Mouse (Mus musculus) Muller cell, postnatal 12 days (primary cell): ENCODE measurements at regions not wholly inside any gene's neighbourhood (a gene's known extent, or its start where the extent isn't known, plus 50 kb on each side); places are given as distances from the start of the nearest gene placed in this dataset.

Source experiments
- DNase-seq: peaks from one replicate; pipeline ENCODE4 v3.0.0-alpha.2; 2015; ENCODE audit errors: inconsistent ontology term

GRCm38 (mm10) chr15:87091048-87091777 lies 452.9 kb upstream of the Fam19a5 start:
- DNase-seq, result no peak

DNA sequence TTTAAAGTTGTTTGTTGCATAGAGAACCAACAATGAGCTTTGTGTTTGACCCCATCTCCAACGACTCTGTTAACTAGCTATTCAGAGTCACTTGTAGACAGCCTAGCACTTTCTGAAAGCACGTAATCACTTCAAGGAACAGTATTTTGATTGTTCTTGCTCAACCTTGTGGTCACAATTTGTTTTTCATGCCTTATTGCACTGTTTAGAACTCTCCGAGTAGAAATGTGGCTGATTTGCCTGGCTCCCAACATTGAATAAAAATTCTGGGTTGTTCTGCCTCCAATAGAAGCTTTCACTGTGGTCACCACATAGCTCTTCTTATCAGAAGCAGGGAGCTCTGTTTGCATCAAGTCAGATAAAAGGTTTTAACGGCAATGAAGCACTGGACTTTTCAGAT lies 446.9 kb upstream of the Fam19a5 start:
- peak; percentile 90 for DNase-seq

DNA sequence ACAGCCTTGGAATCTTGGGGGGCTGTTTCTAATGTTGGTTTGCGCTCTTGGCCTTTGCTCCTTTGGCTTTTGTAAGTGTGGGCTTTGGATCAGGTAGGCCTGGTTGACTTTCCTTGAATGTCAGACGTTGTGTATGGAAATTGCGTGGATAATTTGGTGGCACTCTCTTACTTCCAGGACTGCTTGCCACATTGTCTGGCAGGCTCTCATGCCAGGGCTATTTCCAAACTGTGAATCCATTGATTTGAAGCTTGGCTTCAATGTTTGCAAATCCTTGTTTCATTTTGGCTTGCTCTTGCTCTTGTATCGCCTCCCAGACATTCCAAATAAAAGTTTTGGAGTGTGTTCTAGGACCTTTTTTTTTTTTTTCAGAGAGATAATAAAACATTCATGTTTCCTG lies 443.0 kb upstream of the Fam19a5 start:
- peak; percentile 81 for DNase-seq

DNA sequence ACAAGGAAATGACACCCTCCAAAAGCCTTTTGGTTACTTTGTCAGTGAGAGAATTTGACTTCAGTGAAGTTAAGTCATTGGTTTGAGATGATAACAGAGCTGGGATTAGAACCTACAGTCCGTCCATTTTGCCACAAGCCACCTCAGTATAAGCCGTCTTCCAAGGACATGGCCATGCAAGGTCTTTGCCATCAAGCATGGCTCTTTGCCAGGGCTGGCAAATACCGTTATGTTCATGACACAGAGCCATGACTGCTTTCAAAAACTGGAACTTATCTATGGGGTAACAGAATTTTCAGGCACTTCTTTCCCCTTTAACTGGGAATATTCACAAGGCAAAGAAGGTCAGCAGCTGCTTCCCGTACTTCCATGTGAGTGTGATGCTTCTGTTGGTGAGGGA lies 441.9 kb upstream of the Fam19a5 start:
- DNase-seq, result no peak

- DNase-seq, result no peak
Measured at GRCm38 (mm10) chr15:87105951-87106350, 438.1 kb upstream of the Fam19a5 start.

GRCm38 (mm10) chr15:87107701-87108100 lies 436.4 kb upstream of the Fam19a5 start:
- DNase-seq, result no peak

DNA sequence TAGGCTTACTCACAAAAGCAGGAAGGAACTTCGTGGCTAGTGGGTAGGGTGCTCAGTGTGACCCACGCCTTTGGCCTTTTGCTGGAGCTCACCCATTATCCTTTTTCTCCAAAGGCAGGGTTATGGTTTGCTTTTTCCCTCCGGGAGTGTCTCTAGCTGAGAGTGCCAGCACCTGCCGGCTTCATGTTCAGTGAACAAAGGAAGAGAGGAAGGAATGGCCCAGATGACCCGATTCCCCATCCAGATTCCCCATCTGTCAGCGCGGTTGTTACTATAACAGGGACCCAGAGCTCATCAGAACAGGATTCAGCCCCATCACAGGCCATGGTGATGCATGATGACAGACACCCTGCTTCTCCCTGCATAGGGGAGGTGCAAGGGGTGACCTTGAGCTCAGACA lies 435.7 kb upstream of the Fam19a5 start:
- DNase-seq, result no peak

- DNase-seq, result no peak
Measured at GRCm38 (mm10) chr15:87122656-87123055, 421.4 kb upstream of the Fam19a5 start.

DNA sequence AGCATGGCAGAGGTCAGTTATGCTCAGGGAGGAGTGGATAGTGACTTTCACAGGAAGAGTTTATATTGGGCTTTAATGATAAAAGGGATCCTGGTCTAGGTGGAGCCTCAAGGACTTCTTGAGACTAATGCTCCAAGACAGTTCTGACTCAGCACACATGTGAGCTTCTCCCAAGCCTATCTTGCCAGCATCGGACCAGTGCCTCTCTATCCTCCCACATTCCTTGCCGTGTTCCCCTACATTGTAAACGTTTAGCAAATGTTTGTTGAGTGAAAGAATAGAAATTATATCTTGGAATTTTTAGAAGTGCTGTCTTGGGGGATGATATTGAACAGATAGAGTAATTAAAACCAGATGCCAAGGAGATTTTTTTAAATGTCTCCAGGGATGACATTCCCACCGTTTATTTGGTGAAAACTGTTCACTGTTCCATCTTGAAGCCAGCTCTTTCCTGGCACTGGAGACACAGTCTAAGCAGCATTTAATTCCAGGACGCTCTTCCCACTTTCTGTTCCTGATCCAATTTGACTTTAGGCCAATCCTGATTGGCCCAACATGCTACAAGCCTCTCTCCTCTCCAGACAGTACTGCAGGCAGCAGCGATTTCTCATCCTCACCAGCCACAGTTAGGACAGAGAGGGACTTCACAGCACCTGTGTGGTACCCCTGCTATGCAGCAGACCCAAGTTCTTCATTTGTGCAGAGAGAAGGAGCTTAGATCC lies 418.5 kb upstream of the Fam19a5 start:
- DNase-seq, result peak; percentile 17

- no peak for DNase-seq
Measured at GRCm38 (mm10) chr15:87138870-87139269, 405.2 kb upstream of the Fam19a5 start.

GRCm38 (mm10) chr15:87169136-87169535 lies 375.0 kb upstream of the Fam19a5 start:
- DNase-seq, result no peak

DNA sequence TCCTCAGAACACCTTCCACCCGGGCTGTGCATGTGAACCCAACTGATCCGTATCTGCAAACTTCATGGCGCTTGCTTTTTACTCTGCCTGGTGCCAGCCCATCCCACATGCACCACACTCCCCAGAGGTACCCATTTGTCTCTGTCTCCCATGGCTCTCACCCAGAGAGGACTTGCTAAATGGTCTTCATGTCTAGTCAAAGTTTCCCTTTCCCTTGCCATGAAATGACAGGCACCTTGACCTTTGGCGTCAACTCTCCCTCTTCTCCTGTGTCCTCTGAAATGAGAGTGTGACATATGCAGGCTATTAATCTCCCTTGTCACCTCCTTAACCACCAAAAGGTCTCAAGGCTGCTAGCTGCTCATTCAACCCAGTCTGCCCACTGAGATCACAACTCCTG lies 373.2 kb upstream of the Fam19a5 start:
- DNase-seq, result no peak

GRCm38 (mm10) chr15:87173096-87173495 lies 371.0 kb upstream of the Fam19a5 start:
- no peak for DNase-seq

DNA sequence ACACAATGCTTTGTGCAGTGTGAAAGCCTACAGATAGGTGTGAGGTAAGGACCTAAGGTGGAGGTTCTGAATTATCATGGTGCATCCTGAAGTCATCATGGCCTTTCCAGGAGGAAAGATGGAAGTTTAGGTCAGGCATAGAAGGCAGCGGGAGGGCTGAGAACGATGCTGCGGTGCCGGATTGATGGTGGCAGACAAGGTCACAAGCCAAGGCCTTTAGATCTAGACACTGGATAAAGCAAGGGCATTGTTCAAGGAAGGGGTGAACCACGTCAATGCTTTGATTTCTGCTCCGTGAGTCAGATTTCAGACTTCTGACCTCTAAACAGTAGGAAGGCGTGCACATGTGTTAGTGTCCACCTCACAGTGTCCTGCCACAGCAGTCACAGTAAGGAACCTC lies 365.5 kb upstream of the Fam19a5 start:
- DNase-seq, result no peak

DNA sequence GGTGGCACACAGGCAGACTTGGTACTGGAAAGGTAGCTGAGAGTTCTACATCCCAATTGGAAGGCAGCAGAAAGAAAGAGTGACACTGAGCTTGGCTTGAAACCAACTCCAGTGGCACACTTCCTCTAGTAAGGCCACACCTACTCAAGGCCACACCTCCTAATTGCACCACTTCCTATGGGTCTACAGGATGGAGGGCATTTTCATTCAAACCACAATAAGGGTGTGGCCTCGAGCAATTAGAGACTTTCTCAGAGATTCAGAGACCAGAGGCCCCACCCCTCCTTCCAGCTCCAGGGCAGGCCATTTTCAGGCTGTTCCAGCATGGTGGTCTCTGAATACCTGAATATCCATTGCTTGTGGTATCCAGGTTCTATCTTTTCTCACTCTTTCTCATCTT lies 363.3 kb upstream of the Fam19a5 start:
- DNase-seq, result no peak

GRCm38 (mm10) chr15:87184248-87184647 lies 359.9 kb upstream of the Fam19a5 start:
- no peak for DNase-seq

GRCm38 (mm10) chr15:87188816-87189455 lies 355.2 kb upstream of the Fam19a5 start:
- peak; percentile 54 for DNase-seq

- no peak for DNase-seq
Measured at GRCm38 (mm10) chr15:87191901-87192300, 352.2 kb upstream of the Fam19a5 start.

GRCm38 (mm10) chr15:87196306-87196893 lies 347.7 kb upstream of the Fam19a5 start:
- DNase-seq, result peak; percentile 26

- no peak for DNase-seq
Measured at GRCm38 (mm10) chr15:87199641-87200040, 344.5 kb upstream of the Fam19a5 start.

DNA sequence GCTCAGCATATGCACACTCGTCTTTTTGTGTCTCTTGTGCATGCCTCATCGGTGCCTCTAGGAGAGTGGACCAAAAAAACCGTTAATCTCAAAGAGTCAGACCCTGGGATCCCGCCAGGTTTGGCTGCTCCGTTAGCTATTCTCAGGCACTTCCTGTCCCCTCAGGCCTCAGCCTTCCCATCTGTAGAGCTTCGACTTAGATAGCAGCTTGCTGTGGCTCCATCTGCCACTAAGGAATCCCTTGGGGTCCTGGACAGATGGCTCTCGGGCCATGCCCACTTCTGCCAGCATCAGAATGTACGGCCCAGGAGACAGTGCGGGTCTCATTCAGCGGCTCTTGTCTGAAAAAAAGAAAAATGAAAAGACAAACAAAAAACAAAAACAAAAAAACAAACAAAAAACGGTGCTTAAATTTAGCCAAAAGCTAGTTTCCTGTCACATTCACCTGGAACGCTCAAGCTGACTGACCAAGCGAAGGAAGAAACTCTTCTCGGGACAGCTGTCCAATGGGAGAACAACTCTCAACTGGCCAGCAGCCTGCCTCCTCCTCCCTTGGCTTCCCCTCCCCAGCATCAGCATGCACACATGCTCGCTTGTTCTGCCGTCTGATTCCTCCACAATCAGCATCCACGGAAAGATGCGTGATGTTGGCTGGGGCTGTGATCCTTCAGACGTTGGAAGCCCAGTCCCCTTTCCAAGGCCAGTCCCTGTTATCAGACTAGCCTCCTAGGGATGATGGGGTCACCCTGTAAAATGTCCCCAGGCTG lies 343.6 kb upstream of the Fam19a5 start:
- peak; percentile 48 for DNase-seq

- no peak for DNase-seq
Measured at GRCm38 (mm10) chr15:87201055-87201454, 343.0 kb upstream of the Fam19a5 start.
